Mouse (Mus musculus) E14TG2a.4 (cell line): Measurements from ENCODE around the gene Bcl11a.

Experiments
- CTCF ChIP-seq: conservative IDR thresholded peaks from 2 replicates; pipeline ENCODE4 v1.5.1; 2014; ENCODE audit warnings: low read length
- POU5F1 ChIP-seq: IDR thresholded peaks from 2 replicates; pipeline ENCODE4 v1.6.1; 2014; ENCODE audit warnings: low read length, borderline replicate concordance

DNA sequence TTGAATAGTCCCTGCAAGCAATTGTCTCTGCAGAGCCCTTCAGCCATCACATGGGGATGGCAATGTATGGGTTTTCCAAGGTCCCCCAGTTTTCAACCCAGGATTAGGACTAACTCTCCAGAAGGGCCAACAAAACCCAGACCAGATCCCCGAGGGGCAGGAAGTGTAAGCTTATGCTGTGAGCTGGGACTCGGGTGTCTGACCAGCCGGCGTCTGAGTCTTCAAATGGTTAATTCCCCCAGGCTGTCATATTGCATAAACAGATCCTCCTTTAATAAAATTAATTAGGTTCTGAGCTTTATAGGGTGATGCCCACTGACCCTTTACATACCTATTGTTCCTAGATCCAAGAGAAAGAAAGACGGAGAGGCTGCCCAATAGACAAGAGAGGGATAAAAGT is 17.4 kb upstream of the Bcl11a start:
- TF ChIP-seq CTCF (no peak), POU5F1 (no peak)
